Mouse (Mus musculus) brain, adult 2 months (tissue): ENCODE measurements at regions not wholly inside any gene's neighbourhood (a gene's known extent, or its start where the extent isn't known, plus 50 kb on each side); places are given as distances from the start of the nearest gene placed in this dataset.
A peak's percentile ranks its signal among the peaks of the same experiment; 100 is the strongest.
"Not testable (repeated sequence)": the region's sequence is repeated elsewhere in the genome, so short reads cannot be mapped to it uniquely, and the experiment has no call there.

Source experiments
- DNase-seq: peaks from one replicate; pipeline ENCODE4 v3.0.0; 2011; ENCODE audit warnings: low read depth, low spot score

GRCm38 (mm10) chr9:85637274-85637673 lies 111.9 kb downstream of the Ibtk start:
- no peak for DNase-seq

- DNase-seq: no peak
Observed at GRCm38 (mm10) chr9:85636131-85636447, 113.0 kb downstream of the Ibtk start.

- DNase-seq: peak; percentile 47
Observed at GRCm38 (mm10) chr9:85635438-85636130, 113.5 kb downstream of the Ibtk start.

GRCm38 (mm10) chr9:85634786-85635185 lies 114.3 kb downstream of the Ibtk start:
- not testable (repeated sequence) for DNase-seq

- DNase-seq: no peak
Observed at GRCm38 (mm10) chr9:85617972-85618371, 131.2 kb downstream of the Ibtk start.

- peak; percentile 26 for DNase-seq
Observed at GRCm38 (mm10) chr9:85617177-85617777, 131.9 kb downstream of the Ibtk start.

GRCm38 (mm10) chr9:85616266-85616869 lies 132.8 kb downstream of the Ibtk start:
- DNase-seq: no peak

- DNase-seq: peak; percentile 81
Observed at GRCm38 (mm10) chr9:85609152-85609551, 140.0 kb downstream of the Ibtk start.

- DNase-seq: peak; percentile 29
Observed at GRCm38 (mm10) chr9:85596959-85597358, 152.2 kb downstream of the Ibtk start.

- DNase-seq: no peak
Observed at GRCm38 (mm10) chr9:85593867-85594266, 155.3 kb downstream of the Ibtk start.

- DNase-seq: no peak
Observed at GRCm38 (mm10) chr9:85592639-85593038, 156.5 kb downstream of the Ibtk start.

- DNase-seq: peak; percentile 46
Observed at GRCm38 (mm10) chr9:85589210-85589609, 159.9 kb downstream of the Ibtk start.

GRCm38 (mm10) chr9:85588077-85588476 lies 161.1 kb downstream of the Ibtk start:
- peak; percentile 50 for DNase-seq

GRCm38 (mm10) chr9:85581028-85581595 lies 168.0 kb downstream of the Ibtk start:
- peak; percentile 23 for DNase-seq

- no peak for DNase-seq
Observed at GRCm38 (mm10) chr9:85577812-85578211, 171.3 kb downstream of the Ibtk start.

GRCm38 (mm10) chr9:85577338-85577737 lies 171.8 kb downstream of the Ibtk start:
- no peak for DNase-seq

GRCm38 (mm10) chr9:85568877-85569276 lies 180.3 kb downstream of the Ibtk start:
- DNase-seq: peak; percentile 33

GRCm38 (mm10) chr9:85551871-85552270 lies 197.3 kb downstream of the Ibtk start:
- no peak for DNase-seq

- DNase-seq: no peak
Observed at GRCm38 (mm10) chr9:85550455-85550854, 198.7 kb downstream of the Ibtk start.

- DNase-seq: no peak
Observed at GRCm38 (mm10) chr9:85546226-85546625, 202.9 kb downstream of the Ibtk start.

GRCm38 (mm10) chr9:85545566-85545965 lies 203.6 kb downstream of the Ibtk start:
- DNase-seq: no peak

- DNase-seq: no peak
Observed at GRCm38 (mm10) chr9:85538557-85538956, 210.6 kb downstream of the Ibtk start.

GRCm38 (mm10) chr9:85528421-85528820 lies 201.3 kb upstream of the Tent5a start:
- DNase-seq: peak; percentile 7
